Mouse (Mus musculus) liver, adult 2 months (tissue): Measurements from ENCODE around the gene Dst.

Source experiments
- CTCF ChIP-seq: fragments of 200-500 bp; IDR thresholded peaks from 2 replicates; pipeline ENCODE4 v1.5.1; 2011; ENCODE audit warnings: low read depth, low read length, control low read depth
- POLR2A ChIP-seq: fragments of 200-500 bp; IDR thresholded peaks from 2 replicates; pipeline ENCODE4 v1.6.1; 2011; ENCODE audit warnings: low read length, control low read depth; ENCODE audit not compliant: insufficient read depth; ENCODE audit errors: extremely low read depth

GRCm38 (mm10) chr1:34013490-34013889 is 105.5 kb downstream of the Dst start:
- TF ChIP-seq POLR2A (no peak), CTCF (no peak)
